Mouse (Mus musculus): ENCODE data around the gene Nfe2. TPM values are rescaled to one million over a fixed set of nuclear protein-coding genes. Genes with fewer than 3 reads are reported as not detected.

Gene Nfe2
- total RNA-seq (2023), result 0.49 to 1.3 TPM in 2 of 4 replicates, not detected in the others

DNA sequence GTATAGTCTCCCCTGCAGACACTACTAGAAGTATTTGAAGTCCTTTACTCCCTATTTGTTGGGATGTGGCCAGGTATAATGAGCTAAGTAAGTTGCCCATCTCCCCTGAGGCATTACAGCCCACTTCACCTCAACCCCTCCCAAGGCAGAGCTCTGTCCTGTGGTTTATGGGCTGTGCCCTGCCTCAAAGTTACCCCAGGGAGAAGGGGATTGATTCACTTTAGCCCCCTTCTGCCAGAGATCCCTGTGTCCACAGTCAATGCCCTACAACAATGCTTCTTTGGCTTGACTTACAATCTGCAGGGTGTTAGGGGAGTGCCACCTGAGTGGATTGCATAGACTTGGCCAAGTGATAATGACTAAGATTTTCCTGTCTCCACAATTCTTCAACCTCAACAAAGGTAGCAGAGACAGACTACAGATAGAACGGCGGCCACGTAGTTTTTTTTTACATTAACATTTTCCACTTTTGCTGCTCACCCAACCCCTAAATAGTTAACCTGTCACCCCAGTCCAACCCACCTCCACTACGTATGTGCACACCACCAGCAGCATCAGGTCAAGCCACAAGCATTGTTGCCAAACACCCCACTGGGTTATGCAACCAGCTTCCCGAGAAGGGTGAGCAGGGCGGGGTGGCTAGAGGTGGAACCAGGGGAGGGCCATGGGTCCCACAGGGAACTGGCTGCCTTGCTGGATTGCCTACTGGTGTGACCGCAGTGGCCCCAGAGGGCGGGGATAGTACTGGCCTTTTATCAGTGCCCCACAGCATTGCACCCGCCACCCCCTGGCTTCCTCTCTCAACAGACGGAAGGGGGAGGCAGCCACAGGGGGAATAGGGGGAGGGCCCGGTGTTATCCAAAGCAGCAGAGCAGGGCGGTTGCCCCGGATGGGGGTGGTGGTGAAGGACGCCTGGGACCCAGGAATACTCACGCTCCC lies at the start of gene Nfe2:
Nfe2 (minus strand) TSS at position 614 of the 939 bp plus-strand sequence.

DNA sequence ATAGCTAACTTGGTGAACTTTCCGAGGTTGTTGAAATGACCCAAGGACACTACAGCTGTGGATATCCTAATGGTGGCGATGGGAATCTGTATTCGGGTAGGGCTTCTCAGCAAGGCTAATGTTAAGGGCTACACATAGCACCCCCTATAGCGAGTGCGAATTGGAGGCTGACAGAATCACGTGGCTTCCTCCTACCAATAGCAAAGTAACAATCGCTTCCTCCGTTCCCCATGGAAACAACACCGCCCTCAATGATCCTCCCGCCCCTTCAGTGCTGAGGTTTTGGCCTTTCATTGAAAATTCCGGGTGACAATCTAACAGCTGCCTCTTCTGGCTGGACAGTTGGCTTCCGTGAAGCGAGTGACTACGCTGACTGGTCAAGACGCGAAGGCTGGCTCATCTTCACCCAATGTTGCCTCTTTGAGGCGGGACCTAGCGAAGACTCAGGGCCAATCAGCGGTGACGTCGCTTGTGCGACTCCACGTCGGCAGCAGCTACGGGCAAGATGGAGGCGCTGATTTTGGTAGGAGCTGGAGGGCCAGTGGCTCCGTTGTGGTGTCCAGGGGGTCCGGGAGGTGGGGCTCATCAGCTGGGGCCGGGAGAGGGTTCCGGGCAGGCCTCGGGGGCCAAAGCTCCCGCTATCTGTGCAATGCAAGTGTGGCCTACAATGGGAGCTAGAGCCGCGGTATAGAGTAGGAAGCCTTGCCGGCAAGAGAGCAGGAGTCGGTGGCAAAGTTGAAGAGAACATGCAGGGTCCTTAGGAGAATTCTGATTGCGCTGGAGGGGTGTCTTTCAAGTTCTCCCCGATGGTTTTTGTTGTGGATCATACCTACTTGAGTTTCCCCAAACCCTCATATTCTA lies 14.4 kb upstream of the Nfe2 start, which contains the start of gene Copz1:
Copz1 (plus strand) TSS at position 296 of the 861 bp plus-strand sequence.

DNA sequence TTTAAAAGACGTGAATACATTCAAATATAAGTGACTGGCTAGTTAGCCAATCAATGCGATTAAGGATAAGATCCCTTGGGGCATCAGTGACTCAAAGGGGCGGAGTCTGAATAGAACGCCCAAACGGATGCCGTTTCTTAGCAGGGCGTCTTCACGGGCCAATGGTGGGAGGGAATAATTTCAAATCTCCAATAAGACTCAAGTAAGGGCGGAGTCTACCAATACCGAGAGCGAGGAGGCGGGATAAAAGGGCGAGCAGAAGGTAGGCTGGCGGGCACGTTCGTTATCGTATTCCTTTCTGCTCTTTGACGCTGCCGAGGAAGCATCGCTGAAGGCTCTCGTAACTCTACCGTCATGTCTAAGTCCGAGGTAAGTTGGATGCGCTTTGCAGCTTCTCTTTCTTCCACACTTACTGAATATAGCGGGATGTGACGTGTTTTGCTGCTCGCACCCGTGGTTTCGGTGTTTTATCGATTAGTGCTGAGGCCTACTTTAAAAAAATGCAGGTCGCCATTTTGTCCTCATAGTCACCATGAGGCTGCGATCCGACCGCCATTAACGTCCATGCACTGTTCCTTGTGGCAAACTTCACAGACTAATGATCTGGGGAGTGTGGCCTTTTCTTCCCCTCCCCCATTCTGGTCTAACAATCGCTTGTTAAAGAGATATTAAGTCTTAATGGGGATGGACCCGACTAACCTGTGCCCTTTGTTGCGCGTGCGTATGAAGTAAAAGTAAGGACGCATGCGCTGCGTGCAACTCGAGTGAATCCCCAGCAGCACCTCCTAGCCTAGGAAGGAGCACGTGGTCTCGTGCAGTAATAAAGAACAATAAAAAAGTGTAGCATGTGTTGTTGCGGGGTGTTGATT lies 17.8 kb downstream of the Nfe2 start, which contains the start of gene Hnrnpa1:
Hnrnpa1 (plus strand) TSS at position 273 of the 869 bp plus-strand sequence.

DNA sequence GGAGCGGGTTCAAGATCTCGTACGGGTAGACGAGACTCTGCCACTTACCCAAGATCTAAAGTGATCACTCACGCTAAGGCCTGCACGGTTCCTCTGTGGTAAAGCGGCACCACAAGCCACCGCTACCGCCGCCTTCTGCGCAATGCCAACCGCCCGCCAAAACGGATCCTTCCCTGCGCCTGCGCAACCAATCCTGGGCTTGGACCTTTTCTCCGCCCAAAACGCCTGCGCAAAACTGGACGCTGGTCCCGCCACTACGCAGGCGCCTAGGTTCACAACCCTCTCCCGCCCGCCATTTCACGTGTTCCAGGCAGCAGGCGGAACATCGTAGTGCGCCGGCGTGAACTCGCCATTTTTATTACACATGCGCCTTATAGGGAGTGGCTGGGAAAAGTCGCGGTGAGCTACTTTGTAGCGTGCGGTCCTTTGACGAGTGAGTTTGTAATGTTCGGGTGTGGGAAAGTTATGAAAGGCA lies 18.5 kb downstream of the Nfe2 start, which contains the start of gene Cbx5:
Cbx5 (minus strand) TSS at position 132 of the 475 bp plus-strand sequence.

Other genes starting within 250 kb of the Nfe2 start
- gene Hoxc4, start 239.5 kb downstream of the Nfe2 start, total RNA-seq (2023), result not detected in 4 replicates
- 4.7 to 8.7 TPM (median 7.1 TPM) in 4 replicates for gene Smug1, start 91.3 kb downstream of the Nfe2 start, total RNA-seq (2023)
- 32.2 to 34.6 TPM (median 33.5 TPM) in 4 replicates for gene Cbx5, start 18.6 kb downstream of the Nfe2 start, total RNA-seq (2023)
- gene Hnrnpa1, start 18.0 kb downstream of the Nfe2 start, total RNA-seq (2023), result 575 to 644 TPM (median 612 TPM) in 4 replicates
- 73.8 to 84.0 TPM (median 78.4 TPM) in 4 replicates for gene Copz1, start 14.3 kb upstream of the Nfe2 start, total RNA-seq (2023)
- not detected in 4 replicates for gene Gpr84, start 52.2 kb upstream of the Nfe2 start, total RNA-seq (2023)
- gene Zfp385a, start 81.7 kb upstream of the Nfe2 start, total RNA-seq (2023), result 20.9 to 25.5 TPM (median 24.3 TPM) in 4 replicates
- 0.37 to 0.75 TPM (median 0.56 TPM) in 3 of 4 replicates, not detected in the other for gene Itga5, start 108.4 kb upstream of the Nfe2 start, total RNA-seq (2023)
- gene Gtsf1, start 172.1 kb upstream of the Nfe2 start, total RNA-seq (2023), result not detected in 4 replicates
- gene Gtsf2, start 190.1 kb upstream of the Nfe2 start, total RNA-seq (2023), result not detected in 4 replicates
- gene Nckap1l, start 195.4 kb upstream of the Nfe2 start, total RNA-seq (2023), result 259 to 267 TPM (median 264 TPM) in 4 replicates
- gene Pde1b, start 244.6 kb upstream of the Nfe2 start, total RNA-seq (2023), result 48.1 to 56.0 TPM (median 52.4 TPM) in 4 replicates